Mouse (Mus musculus) ES-E14 (cell line): ENCODE measurements around the gene Spef1.

ENCODE experiments used
- CHD2 ChIP-seq: IDR thresholded peaks from 2 replicates; pipeline ENCODE4 v1.6.1; 2014; ENCODE audit warnings: mild to moderate bottlenecking, low read depth, low read length, inconsistent platforms
- HCFC1 ChIP-seq: IDR thresholded peaks from 2 replicates; pipeline ENCODE4 v1.6.1; 2012; ENCODE audit warnings: low read length, inconsistent platforms, borderline replicate concordance; ENCODE audit not compliant: insufficient read depth
- MAFK ChIP-seq: IDR thresholded peaks from 2 replicates; pipeline ENCODE4 v1.6.1; 2014; ENCODE audit warnings: mild to moderate bottlenecking, low read depth, low read length, inconsistent platforms; ENCODE audit not compliant: insufficient read depth
- ZC3H11A ChIP-seq: IDR thresholded peaks from 2 replicates; pipeline ENCODE4 v1.6.1; 2012; ENCODE audit warnings: low read depth, mild to moderate bottlenecking, inconsistent platforms, low read length, borderline replicate concordance
- ZNF384 ChIP-seq: IDR thresholded peaks from 2 replicates; pipeline ENCODE4 v1.6.1; 2012; ENCODE audit warnings: low read depth, low read length, inconsistent platforms

DNA sequence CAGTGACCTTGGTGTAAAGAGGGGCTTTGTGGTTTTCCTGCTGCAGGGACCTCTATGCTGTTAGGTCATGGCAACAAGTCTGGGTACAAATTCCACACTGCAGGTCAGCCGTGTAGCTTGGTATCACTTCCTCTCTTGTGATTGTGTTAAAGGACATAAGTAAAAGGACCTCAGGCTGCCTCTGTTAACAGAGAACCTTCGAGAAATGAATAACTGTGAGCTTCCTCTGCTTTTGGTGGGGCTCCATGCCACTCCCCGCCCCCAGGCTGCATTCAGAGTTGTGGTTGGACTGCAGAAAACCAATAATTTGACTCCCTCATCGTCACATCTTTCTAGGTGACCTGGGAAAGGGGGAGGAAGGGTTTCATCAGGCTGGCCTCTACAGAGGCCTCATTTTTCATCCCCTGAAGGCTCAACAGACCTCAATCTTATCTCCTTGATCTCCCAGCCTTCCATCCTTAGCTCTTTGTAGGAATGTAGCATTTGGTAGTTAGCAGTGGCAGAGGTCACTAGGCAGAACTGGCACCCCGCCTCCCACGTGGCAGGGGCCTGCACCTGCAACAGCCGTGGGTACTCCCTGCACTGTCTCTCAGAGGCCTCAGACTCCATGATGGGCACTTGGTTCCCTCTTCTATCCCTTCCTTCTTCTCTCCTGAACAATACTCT, 48.0 kb upstream of the Spef1 start:
- no peak for TF ChIP-seq MAFK
- no peak for TF ChIP-seq HCFC1
- TF ChIP-seq ZC3H11A = no peak
- TF ChIP-seq CHD2 = no peak
- no peak for TF ChIP-seq ZNF384
